Mouse (Mus musculus) kidney, adult 18-20 months (tissue): Measurements from ENCODE around the gene Grm4.
A peak's percentile ranks its signal among the peaks of the same experiment; 100 is the strongest.

Source experiments
- DNase-seq: peaks from one replicate; pipeline ENCODE4 v3.0.0; 2021

Gene Grm4

DNA sequence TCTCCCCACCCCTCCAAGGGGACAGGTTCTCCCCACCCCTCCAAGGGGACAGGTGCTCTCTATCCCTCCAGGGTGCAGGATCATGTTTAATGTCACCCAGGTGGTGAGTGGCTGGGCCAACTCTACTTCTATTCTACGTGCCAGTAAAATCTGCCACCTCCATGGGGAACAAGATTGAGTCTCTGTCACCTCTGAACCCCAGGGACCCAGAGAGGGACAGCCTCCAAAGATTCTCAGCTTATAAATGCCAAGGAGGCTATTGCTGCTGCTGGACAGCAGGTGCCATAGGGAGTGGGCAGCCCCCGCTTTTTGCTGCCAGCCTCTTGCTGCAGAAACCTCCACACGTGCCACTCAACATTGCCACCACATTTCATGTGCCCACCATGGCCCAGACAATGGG, 37.6 kb downstream of the Grm4 start:
- DNase-seq = no peak

DNA sequence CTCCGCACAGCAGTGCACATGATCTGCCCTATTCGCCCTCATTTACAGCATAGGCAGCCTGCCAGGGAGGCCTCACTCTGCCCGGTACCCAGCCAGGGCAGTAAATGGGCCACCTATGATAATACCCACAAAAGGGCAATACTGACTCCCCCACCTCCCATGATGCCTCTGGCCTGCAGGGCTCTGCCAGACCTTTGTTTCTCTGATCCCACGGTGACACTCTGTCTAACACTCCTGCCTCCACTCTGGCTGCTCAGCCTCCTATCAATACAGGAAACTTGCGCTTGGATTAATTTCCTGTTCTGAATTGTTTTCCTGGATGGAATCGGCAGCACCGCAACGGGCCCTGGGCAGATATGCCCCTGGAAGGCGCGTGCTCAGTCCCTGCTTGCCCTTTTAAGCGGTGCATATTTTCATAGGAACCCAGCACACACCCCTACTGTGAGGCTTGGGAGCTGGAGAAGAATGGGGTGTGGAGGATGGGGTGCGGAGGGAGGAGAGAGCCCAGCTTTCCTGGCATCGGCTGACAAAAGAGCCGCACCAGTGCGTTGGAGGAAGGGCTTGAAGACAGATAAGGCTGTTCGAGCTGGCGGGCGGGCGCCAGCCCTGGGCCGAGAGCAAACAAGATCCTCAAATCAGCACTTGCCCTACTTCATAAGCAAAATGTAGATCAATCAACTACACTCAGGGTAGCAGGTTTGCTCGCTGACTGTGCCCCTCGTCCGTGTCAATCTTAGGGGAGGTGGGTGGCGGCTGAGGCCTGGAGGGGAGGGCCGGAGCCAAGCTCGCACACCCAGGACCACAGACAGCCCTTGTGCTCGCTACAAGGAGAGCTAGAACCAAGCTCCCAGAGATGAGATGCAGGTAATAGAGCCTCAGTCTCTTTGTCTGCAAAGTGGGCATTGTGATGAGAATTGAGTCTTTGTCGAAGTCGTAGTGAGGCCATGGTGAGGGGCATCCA, 40.8 kb downstream of the Grm4 start:
- no peak for DNase-seq

DNA sequence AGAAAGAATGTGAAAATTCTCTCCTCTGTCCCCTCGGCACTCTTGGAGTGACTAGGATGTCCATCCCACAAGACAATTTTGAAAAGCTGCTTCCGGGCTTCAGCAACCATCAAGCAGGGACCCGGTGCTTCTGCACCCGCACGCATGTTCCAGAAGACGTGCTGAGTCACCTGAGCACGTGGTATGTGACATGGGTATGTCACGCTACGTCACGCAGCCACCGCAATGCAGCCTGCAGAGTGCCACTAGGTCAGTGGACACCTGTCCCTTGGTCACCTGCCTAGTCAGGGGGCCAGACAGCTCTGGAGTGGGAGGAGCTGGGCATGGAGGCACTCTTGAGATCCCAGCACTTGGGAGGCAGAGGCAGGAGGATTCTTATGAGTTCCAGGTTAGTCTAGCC, 45.6 kb downstream of the Grm4 start:
- DNase-seq = no peak

DNA sequence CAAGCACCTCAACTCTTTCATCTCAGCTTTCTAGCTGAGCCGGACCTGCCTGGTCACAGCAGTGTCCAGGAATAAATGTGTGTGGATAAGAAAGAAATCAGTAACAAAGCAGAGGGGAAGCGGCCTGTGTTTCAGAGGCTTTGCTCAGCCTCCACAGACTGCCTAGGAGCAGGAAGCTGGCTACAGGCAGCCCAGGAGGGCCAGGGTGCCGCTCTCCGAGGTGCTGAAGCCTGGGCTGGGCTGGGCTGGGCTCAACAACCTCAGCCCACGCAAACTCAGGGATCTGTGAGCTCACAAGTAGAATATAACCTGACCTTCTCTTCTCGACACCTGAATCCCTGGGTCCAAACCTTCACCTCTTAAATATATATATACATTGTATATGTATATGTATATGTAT, 54.6 kb downstream of the Grm4 start:
- DNase-seq = peak; percentile 41

DNA sequence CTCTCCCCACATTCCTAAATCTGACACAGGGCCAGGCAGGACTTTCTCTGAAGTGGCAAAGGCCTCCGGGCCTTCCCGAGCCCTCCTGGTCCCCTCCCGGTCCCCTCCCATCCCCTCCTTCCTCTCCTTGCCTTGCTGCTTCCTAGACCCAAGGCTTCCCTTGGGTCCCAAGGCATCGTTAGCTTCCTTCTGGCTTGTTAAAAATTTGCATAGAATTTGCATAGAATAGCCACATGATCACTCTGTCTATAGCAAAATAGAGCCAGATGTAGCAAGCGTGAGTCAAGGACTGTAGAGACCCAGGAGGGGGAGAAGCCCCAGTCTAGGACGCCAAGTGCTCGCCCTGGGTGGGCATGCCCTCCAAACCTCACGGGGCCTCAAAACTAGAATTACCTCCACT, 55.3 kb downstream of the Grm4 start:
- DNase-seq = no peak

DNA sequence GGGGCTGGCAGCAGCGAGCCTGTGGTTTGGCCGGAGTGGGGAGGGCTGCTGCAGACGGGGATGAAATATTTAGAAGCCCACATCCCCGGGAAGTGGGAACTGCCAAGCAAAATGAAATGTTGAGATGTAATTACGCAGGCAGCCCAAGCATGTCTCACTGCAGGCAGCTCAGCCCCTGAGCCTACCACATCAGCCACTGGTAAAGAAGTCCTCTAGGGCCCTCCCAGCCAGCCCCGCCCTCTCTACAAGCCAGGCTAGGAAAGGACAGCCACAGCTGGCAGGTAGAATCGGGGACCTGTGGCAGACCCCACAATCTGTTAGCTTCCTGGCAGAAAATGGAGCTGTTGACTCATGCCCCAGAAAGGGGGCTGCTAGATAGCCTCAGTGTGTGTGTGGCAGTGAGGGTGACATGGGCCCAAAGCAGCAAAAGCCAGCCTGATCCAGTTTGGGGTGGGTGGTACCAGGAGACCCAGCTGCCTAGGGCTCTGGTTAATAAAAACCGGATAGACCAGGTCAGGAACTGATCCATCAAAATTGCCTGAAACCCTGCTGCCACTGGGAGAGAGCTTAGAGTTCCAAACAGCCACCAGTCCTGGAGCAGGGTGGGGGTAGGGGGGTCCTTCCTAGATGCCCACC, 56.8 kb downstream of the Grm4 start:
- DNase-seq = peak; percentile 21

DNA sequence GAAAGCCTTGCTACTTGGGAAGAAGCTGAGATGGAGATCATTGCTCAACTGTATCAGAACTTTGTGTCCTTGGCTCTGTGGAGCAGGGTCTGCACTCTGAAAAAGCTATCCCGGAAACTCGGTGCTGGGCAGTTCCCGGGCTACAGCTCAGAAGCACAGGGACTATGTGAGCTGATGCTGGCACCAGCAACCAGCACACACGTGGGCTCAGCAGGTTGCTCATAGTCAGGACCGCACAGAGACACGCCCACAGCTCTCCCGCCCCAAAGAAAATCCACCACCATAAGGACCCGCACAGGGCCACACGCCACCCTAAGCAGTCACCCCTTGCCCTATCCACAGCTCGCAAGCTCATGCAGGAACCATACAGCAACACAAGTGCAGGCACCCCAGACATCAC, 61.2 kb downstream of the Grm4 start:
- no peak for DNase-seq

DNA sequence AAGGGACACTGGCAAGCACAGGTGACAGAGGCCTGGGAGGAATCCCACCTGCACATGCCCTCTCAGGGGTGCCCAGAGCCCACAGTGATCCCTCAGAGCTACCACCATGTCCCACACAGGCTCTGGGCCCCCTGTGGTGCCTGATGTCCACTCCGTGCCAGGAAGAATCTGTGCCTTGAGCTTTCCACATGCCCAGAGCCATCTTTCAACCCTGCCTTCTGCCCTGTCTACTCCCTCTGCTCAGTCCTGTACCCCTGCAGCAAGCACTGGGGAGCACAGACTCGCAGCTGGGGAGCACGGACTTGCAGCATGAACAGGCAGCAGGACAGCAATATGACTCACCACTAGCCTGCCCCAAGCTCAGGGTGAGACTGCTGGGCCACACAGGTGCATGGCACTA, 62.0 kb downstream of the Grm4 start:
- no peak for DNase-seq

DNA sequence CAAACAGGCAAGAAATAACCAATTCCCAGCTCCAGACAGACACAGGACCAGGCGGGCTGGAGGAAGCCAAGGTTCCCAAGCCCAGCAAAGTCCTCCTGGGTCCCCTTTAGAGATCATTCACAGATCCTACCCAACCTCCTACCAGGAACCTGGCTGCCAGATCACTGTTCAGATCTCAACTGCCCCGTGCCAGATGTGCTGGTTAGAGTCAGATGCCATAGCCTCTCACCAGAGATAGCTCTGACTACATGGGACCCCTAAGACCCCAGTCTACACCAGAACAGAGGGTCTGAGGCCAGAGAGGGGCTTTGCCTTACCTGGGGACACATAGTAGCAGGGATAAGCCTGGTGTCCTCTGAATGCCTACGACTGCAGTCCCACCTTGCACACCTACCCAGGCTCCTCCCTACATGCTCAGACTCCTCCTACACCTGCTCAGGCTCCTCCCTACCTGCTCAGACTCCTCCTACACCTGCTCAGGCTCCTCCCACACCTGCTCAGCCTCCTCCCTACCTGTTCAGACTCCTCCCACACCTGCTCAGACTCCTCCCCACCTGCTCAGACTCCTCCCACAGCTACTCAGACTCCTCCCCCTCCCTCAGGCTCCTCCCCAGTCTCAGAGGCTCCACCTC, 63.2 kb downstream of the Grm4 start:
- DNase-seq = no peak

DNA sequence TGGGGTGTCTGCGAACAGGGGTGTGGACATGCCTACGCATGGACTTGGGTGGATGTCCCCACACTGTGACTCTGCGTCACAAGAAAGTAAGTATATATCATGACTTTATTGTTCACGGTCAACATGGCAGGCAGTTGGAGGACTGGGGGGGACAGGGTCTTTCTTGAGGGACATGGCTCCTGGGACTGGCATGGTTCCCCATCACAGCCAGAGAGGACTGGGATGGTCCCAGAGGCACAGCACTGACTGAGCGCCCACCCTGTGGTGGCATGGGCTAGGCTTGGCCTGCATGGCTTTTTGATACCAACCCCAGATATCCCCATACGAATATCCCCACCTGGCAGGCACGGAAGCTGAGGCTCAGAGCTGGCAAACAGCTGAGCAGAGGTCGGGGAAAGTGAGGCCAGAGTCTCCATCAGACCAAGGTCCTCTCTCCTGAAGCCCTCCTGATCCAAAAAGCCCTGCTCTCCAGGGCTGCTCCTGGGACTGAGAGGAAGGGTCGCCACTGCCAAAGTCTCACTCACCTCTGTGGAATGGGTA, 64.1 kb downstream of the Grm4 start:
- DNase-seq = no peak

DNA sequence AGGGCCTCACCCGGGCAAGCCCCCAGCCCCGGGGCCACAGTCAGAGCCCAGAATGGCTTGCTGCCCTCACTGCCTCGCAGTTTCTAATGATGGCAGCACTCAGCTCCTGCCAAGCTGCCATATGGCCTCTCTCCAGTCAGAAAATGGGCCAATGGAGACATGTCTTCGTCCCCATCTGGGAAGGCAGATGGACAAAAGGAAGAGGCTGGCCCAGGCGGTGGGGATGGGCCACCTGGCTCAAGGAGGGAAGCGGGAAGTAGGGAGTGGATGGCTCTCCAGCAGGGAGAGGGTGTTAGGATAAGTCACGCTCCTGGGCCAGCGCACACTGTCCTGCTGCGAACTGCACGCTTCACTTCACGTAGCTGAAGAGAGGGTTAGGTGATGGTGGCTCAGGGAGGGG, 64.8 kb downstream of the Grm4 start:
- DNase-seq = no peak

DNA sequence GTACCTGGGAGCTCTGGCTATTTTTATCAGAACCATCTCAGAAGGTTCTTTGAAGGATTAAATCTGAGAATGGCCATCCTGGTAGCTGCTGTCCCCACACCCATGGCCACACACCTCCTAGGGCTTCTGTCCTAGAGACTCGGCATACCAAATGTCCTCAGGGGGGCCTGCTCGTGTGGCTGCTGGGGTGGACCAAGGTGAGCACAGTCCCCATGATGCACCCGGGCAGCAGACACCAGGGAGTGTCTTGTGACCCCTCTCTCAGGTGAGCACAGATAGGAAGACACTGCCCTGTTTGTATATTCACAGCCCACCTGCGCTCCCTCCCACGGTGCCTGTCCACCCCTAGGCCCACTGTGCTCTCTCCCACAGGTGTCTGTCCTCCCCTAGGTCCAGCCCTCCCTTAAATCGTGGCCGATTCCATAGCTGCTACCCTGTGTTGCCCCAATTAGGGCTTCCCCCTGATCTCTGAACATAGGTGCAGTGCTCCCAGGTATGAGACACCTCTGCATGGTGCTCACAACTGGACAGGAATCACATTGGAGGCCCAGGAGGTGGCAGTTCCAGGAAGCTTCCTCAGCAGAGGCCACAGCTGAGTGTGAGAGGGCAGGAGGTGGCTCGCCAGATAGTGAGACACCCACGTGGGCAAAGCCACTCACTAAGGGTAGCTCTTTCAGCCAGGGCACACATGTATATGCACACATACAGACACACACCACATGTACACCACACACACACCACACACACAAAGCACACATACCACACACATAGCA, 66.0 kb downstream of the Grm4 start:
- no peak for DNase-seq

DNA sequence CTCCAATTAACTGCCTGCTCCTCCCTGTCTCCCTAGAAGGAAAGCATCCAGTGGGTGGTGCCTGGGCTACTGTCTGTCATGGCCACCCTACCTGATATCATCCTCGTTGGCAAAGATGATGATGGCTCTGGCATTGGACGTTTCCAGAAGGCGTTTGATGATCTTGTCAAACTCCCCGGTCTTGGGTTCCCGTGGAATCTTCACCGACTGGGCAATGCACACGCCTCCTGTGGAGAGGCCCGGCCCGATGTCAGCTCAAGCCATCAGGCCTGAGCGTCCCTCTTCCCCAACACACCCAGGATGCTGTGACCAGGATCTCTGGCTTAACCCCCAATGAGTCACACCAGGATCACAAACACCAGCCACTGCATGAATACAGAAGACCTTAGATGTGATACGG, 66.8 kb downstream of the Grm4 start:
- DNase-seq = no peak

DNA sequence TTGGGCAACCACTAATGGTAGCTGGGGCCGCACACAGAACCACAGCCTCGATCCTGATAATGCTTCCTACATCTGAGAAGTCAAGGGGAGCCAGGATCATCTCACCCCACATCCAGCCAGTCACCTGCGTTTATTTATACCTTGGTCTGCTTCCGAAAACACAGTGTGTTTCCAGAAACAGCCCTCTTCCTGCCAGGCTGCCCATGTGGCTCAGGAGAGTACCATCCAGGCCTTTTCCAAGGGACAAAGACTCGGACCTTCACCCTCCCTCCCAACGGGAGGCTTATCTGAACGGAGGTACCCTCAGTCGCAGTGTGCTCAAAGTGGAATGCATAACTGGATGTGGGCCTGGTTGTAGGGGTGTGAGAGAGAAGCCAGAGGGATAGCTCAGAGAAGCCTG, 68.2 kb downstream of the Grm4 start:
- DNase-seq = no peak

DNA sequence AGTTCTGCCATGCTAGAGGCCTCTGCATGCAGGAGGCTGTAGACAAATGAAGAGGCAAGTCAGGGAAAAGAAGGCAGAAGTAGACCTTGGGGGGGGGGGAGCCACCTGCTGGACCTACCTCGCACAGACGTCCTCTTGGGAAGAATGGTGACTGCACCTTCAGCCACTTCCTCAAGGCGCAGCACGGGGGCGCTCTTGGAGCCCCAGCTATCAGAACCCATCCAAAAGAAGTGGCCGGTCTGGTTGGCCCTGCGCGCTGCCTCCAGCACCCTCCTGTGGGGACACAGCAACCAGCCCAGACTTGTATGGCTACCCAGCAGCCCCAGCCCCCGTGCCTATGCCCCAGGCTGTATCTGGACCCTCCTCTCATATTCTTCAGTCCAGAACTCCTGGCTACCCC, 69.4 kb downstream of the Grm4 start:
- no peak for DNase-seq

DNA sequence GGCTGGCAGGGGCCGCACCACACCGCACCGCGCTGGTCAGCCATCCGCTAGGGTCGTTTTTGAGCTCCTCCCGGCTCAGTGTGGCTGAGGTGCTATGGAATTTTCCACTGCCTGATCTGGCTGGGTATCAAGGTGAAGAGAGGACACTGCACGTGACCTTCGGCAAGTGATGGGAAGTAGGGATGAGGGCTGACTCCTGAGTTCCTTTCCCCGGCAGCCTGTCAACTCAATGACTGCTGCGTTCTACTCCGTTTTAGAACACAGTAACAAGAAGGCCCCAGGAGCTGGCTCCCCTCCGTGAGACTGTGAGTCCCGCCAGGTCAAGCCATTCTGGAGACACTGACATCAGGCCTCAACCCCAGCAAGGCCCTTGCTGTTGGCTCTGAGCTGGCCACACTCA, 70.0 kb downstream of the Grm4 start:
- DNase-seq = no peak

DNA sequence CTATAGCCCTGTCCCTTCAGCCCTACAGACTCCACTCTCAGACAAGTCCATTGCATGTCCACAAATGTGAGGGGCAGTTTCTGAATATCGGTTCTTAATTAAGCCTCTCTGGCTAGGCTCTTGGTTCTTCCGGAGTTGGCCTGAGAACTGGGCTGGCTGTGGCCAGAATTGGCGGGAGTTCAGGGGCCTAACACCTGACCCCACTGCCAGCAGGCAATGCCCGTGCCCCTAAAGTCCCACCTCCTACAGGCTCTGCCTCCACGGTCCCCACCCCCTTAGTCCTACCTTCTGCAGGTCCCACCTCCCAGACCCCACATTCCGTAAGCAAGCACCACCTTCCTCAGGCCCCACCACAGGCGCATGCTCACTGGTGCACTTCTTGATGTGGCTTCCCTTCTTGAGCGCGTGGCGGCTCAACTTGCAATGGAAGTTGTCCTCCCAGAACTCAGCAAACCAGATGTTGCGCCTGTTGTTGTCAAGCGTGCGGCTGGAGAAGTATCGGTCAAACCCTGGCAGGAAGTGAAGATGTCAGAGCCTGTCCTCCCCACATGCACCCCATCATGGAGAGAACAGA, 71.4 kb downstream of the Grm4 start:
- no peak for DNase-seq

DNA sequence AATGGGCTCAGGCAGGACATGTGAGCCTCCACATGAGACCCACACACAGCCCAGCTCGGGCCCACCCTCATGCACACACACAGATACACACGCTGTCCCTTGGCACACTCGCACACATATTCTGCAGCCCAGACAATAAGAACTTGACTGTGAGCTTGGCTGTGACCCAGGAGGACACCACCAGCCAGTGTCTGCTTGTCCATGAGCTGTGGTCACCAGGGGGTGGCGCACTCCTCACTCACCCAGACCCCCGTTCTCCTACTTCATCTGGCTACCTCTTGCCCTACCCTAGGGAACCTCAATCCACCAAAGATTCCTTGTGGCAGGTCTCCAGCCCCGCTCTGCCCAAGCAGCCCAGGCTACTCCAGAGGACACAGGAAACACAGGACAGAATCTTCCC, 72.5 kb downstream of the Grm4 start:
- no peak for DNase-seq

DNA sequence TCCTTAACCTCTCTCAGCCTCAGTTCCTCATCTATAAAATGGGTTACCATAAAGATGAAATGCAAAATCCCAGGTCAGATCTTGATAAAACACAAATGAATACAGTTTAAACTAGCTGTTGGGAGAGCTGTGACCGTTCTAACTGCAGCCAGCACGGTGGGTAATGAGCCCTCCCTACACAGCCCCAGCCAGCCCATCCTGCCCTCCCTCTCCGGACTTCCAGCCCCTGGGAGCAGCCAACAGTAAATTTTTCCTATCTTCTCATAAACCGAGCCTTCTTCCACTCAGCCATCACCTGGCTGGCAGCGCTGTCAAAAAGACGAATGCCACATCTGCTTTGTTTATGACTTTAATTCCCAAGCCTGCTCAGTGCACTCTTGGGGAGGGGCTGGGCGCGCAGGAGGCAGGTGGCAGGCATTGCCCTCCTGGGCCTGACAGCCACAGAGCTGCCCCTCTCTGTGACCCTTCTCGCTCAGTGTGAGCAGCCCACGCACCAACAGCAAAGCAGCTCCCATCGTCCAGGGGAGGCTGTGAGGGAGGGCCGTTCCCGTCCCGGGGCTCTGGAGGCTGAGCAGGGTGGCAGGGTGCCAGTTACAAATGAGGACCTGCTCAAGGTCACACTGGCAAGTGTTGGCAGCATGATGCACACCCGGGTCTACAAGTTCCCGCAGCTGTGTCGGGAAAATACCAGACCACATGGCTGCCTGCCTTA, 75.7 kb downstream of the Grm4 start:
- DNase-seq = peak; percentile 53

DNA sequence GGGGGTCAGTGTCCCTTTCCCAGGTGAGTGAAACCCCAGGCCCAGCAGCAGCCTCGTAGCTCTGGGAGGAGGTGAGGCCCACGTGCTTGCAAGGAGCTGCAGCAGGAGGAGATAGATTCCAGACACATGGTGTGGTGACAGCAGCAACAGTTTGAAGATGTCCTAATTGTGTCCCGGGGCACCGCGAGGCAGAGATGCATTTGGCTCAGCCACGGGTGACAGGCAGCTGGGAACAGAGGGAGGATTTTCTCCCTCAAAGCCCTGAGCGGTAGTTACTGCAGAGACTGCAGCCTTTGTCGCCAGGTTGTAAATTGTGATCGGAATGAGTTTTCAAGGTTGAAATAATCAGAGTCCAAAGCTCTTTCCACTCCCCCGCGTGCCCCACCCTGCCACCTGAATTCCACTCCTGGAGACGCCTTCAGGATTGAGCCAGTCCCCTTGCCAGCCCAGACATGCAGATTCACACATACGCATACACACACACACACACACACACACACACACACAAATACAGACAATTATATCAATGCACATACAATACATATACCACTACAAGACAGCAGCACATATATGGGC, 78.6 kb downstream of the Grm4 start:
- no peak for DNase-seq

DNA sequence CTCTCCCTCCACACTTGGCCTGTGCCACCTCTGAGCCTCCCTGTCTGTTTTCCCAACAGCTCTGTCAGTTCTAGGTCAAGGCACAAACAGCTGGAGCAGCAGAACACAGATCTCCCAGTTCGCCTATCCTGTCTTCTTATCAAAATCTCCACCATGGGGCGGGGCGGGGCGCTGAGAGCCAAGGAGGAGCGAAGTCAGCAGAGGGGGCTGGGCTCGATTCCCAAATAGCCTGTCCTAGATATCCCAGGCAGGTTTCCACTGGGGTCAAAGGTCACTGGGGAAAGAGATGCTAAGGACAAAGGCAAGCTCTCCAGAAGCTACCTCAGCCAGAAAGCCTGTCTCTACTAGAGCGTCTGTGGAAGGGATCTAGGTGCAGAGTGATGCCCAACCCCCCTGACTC, 79.4 kb downstream of the Grm4 start:
- no peak for DNase-seq

DNA sequence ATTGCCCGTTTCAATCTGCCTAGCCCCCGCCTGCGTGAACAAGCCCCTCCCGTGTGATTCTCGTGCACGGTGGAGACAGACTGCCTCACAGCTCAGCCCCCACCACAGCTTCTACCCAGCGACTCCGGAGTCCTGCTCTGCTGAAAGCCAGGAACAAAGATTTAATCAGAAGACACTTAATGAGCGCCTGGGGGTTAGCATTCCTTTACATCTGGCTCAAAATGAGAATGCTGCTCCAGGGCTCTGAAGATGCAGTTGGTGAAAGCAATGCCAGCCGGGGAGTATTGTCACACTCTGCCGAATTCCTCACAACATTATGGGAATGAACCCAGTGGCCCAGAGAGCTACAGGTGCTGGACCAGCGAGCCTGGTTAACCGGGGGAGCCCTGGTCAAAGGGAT, 85.4 kb downstream of the Grm4 start:
- DNase-seq = no peak
